Mouse (Mus musculus) neural tube, embryonic 14.5 days (tissue): ENCODE data around the gene D930007J09Rik. TPM values are rescaled to one million over a fixed set of nuclear protein-coding genes. Genes with fewer than 3 reads are reported as not detected.

Experiments
- ATAC-seq: fragments of 200-750 bp; cut with Nextera tagmentation; 2 replicates; pipeline ENCODE4 v1.8.0; 2017; ENCODE audit warnings: low read depth, mild to moderate bottlenecking, moderate TSS enrichment, moderate library complexity
- H3K27ac ChIP-seq: fragments of 300-500 bp; sonication (generic); 2 replicates; pipeline ENCODE4 v1.5.1; 2014; ENCODE audit warnings: low read depth, mild to moderate bottlenecking, control low read depth, low read length, moderate library complexity, mixed read lengths
- H3K27me3 ChIP-seq: fragments of 300-500 bp; sonication (generic); 2 replicates; pipeline ENCODE4 v1.6.1; 2014; ENCODE audit warnings: low read length; ENCODE audit not compliant: control insufficient read depth, insufficient read depth
- H3K36me3 ChIP-seq: fragments of 300-500 bp; sonication (generic); 2 replicates; pipeline ENCODE4 v1.6.1; 2014; ENCODE audit warnings: low read length, mixed read lengths; ENCODE audit not compliant: control insufficient read depth, insufficient read depth
- H3K4me1 ChIP-seq: fragments of 300-500 bp; sonication (generic); 2 replicates; pipeline ENCODE4 v1.6.1; 2014; ENCODE audit warnings: low read length; ENCODE audit not compliant: control insufficient read depth, insufficient read depth
- H3K4me2 ChIP-seq: fragments of 300-500 bp; sonication (generic); 2 replicates; pipeline ENCODE4 v1.6.1; 2014; ENCODE audit warnings: mild to moderate bottlenecking, low read depth, low read length, control low read depth
- H3K4me3 ChIP-seq: fragments of 300-500 bp; sonication (generic); 2 replicates; pipeline ENCODE4 v1.5.1; 2014; ENCODE audit warnings: low read depth, low read length, control low read depth, mixed read lengths
- H3K9ac ChIP-seq: fragments of 300-500 bp; sonication (generic); replicated peaks from 2 replicates; pipeline ENCODE4 v1.6.1; 2014; ENCODE audit warnings: low read depth, mild to moderate bottlenecking, control low read depth, low read length, mixed read lengths
- H3K9me3 ChIP-seq: fragments of 300-500 bp; sonication (generic); 2 replicates; pipeline ENCODE4 v1.6.1; 2016; ENCODE audit warnings: low read length; ENCODE audit not compliant: control insufficient read depth
- WGBS: fragments of 180-500 bp; shearing (Covaris S2); extraction: QIAGEN DNeasy Blood & Tissue Kit; methylation state at CpG from one replicate; pipeline ENCODE4 v1.1.7; 2014; 5-methylcytosine and 5-hydroxymethylcytosine counted together
- polyA plus RNA-seq: library from polyadenylated mRNA; unstranded; fragments of >200 nt; fragmentation: Nextera tagmentation; extraction: Ambion mirVana; gene quantifications from 2 replicates; pipeline ENCODE4 v1.2.1, GENCODE M21; 2014

D930007J09Rik gene
- polyA plus RNA-seq, 1 experiment from 2014 or later, result not detected

DNA sequence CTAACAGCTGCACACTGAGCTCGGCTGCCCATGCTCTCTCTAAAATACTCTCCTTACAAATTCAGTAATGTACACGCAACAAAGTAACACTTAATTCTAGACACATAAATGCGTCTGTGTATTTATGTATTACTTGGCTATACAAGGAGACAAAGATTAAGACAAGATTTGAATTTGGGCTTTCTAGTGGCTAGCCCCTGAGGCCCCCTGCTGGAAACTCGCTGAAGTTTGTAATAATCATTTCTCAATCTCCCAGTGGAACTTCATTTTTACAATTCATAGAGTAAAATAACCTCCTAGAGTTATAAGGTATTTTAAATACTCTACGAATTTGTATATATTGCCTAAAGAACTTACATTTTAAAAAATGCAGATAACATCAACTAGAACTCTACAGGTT, 19.6 kb downstream of the D930007J09Rik start:
- H3K27ac ChIP-seq, result no peak overlapping the region
- no peaks in the 10 kb centered on the region for H3K36me3 ChIP-seq
- no peak overlapping the region for H3K4me3 ChIP-seq
- H3K27me3 ChIP-seq, result no peaks in the 10 kb centered on the region
- no peak for ATAC-seq
- H3K9me3 ChIP-seq, result no peaks in the 10 kb centered on the region
- no peaks in the 10 kb centered on the region for H3K4me1 ChIP-seq
- no peak overlapping the region for H3K4me2 ChIP-seq
- WGBS, result 74% methylated on average over 5 of the region's 5 CpGs
- no peak overlapping the region for H3K9ac ChIP-seq

DNA sequence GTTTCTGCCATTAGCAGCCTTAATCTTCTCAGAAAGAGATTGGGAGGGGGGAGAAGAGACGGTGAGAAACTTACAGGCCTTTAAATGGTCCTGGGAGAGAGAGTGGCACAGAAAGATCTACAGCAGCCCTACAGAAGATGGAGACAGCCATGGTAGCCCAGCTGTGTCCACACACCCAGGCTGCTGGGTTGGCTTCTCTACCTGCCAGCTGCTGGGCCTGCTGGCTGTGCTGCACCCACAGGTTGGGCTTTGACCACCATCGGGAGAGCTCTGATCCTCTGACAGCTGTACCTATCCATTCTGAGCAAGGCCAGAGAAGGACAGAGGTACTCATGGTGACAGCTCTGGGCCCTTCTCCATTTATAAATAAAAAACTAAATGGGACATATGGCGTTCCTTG, 23.8 kb downstream of the D930007J09Rik start:
- no peak overlapping the region for H3K4me2 ChIP-seq
- no peaks in the 10 kb centered on the region for H3K4me1 ChIP-seq
- no peaks in the 10 kb centered on the region for H3K9me3 ChIP-seq
- H3K27ac ChIP-seq, result no peak overlapping the region
- no peak for ATAC-seq
- no peaks in the 10 kb centered on the region for H3K27me3 ChIP-seq
- H3K36me3 ChIP-seq, result no peaks in the 10 kb centered on the region
- no peak overlapping the region for H3K9ac ChIP-seq
- 58% methylated on average over 3 of the region's 3 CpGs for WGBS
- H3K4me3 ChIP-seq, result no peak overlapping the region

DNA sequence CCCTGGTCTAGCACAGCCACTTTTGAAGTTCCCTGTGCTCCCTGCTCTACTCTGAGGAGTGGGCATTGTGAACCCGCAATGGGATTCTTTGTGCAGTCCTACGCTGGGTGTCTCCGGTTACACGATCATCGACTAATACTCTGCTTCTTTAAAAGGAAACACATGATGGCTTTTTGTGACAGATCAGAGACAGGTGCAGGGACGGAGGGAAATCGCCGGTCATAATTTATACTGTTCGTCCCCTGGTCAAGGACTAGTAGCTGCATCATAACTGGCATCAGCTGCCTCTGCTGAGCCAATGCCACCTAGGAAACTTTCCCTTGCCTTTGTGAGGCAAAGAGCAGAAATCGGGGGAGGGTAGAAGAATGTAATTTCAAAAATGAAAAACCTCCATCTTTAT, 26.3 kb downstream of the D930007J09Rik start:
- Histone ChIP-seq H3K4me1 (no peaks in the 10 kb centered on the region), H3K9me3 (no peaks in the 10 kb centered on the region), H3K9ac (no peak overlapping the region), H3K4me2 (no peak overlapping the region), H3K27me3 (no peaks in the 10 kb centered on the region), H3K36me3 (no peaks in the 10 kb centered on the region), H3K4me3 (no peak overlapping the region), H3K27ac (no peak overlapping the region)
- WGBS, result 90% methylated on average over 10 of the region's 10 CpGs
- no peak for ATAC-seq

DNA sequence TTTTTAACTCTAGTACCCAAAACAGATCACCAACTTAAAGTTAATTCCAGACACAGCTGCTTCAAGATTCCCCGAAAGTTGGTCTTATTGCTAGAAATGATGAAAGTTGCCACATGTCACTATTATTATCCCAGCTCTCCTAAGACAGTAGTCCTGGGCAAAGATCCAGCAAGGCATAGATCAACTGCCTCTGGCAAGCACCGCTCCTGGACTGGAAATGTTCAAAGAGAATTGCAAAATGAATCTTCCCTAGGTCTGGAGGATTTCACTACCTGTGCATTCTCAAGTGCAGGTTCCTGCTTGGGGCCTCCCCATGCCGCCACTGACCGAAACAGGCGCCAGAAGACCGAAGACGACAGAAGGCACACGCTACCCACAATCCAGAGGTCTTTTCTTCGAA, 26.8 kb downstream of the D930007J09Rik start:
- no peaks in the 10 kb centered on the region for H3K9me3 ChIP-seq
- H3K4me3 ChIP-seq, result no peak overlapping the region
- no peak overlapping the region for H3K27ac ChIP-seq
- no peaks in the 10 kb centered on the region for H3K36me3 ChIP-seq
- H3K27me3 ChIP-seq, result no peaks in the 10 kb centered on the region
- H3K4me1 ChIP-seq, result no peaks in the 10 kb centered on the region
- H3K9ac ChIP-seq, result no peak overlapping the region
- no peak for ATAC-seq
- WGBS, result 92% methylated on average over 9 of the region's 9 CpGs
- H3K4me2 ChIP-seq, result no peak overlapping the region

DNA sequence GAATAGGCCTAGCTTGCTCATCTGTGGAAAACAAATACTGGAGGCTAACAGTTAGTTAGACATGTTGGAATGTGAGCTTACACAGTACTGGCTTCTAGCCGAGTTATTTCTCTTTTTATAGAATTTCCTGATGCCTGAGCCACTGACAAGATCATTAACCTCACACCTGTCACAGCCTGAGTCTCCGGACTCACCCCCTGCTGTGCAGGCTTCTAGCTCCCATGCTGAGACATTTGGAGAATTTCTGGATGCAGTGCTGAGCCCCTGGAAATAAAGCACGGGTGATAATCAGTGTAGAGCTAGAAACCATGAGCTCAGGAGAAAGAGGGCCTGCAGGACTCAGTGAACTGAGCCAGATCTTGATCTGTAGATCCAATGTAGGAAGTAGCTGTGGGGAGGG, 32.7 kb downstream of the D930007J09Rik start:
- 23% methylated on average over 3 of the region's 3 CpGs for WGBS
- Histone ChIP-seq H3K27ac (no peak overlapping the region), H3K4me3 (no peak overlapping the region), H3K9me3 (no peaks in the 10 kb centered on the region), H3K27me3 (no peaks in the 10 kb centered on the region), H3K9ac (no peak overlapping the region), H3K36me3 (no peaks in the 10 kb centered on the region), H3K4me2 (no peak overlapping the region), H3K4me1 (no peaks in the 10 kb centered on the region)
- no peak for ATAC-seq

DNA sequence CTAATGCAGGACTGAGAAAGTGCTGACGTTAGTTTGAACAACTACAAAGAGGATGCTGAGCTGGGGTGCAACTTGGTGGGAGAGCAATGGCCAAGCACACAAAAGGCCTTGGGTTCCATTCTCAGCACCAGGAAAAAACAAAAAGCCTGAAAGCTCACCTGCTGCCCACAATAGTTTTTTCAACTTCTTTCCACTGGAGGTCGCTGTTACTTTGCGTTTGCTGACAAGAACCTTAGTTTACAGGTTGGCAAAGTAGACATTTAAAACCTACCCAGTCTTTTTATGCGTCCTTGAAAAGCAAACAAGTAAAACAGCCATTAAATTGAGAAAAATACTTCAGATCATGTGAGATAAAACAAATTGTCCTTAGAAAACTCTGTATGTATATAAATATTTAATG, 34.5 kb downstream of the D930007J09Rik start:
- Histone ChIP-seq H3K9me3 (no peaks in the 10 kb centered on the region), H3K4me1 (no peaks in the 10 kb centered on the region), H3K9ac (no peak overlapping the region), H3K4me3 (no peak overlapping the region), H3K36me3 (no peaks in the 10 kb centered on the region), H3K27ac (no peak overlapping the region), H3K27me3 (no peaks in the 10 kb centered on the region), H3K4me2 (no peak overlapping the region)
- ATAC-seq, result no peak
- 13% methylated on average over 4 of the region's 4 CpGs for WGBS

DNA sequence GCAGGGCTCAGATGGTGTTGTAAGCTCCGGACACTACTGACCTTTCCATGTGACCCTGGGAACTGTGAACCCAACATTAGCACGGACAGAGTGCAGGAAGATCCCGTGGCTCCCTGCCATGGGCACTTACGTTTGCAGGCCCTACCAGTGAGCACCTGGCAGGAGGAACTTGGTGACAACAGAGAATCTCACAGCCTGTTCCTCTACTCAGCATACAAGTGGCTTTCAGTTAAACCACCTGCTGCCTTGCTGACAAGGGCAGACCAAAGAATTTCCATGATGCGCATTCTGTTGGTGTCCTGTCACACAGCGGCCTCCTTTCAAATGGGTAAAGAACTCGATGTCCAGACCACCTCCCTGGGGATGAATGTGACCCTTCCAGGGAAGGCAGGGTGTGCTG, 38.2 kb downstream of the D930007J09Rik start:
- no peak overlapping the region for H3K4me2 ChIP-seq
- no peak overlapping the region for H3K9ac ChIP-seq
- no peak overlapping the region for H3K4me3 ChIP-seq
- no peak for ATAC-seq
- no peaks in the 10 kb centered on the region for H3K4me1 ChIP-seq
- no peaks in the 10 kb centered on the region for H3K36me3 ChIP-seq
- no peaks in the 10 kb centered on the region for H3K27me3 ChIP-seq
- no peaks in the 10 kb centered on the region for H3K9me3 ChIP-seq
- H3K27ac ChIP-seq, result no peak overlapping the region
- WGBS, result 40% methylated on average over 7 of the region's 7 CpGs

DNA sequence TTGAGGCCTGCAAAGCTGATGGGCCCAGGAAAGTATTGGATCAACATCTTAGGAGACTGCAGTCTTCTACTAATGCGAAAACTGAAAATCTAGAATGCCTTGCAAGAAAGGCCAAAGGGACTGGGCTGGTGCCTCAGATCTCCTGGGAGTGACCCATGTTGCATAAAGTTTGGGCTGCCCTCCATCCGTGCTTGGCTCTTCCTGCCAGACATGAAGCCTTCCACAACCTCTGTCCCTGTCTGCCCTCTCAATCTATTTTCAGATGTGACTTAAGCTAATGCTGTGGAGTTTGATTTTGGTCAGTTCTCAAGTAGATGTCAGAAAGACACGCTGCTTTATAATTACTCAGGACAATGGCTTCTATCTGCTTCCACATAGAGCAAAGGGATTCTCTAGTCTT, 39.5 kb downstream of the D930007J09Rik start:
- Histone ChIP-seq H3K9ac (no peak overlapping the region), H3K27ac (no peak overlapping the region), H3K9me3 (no peaks in the 10 kb centered on the region), H3K4me2 (no peak overlapping the region), H3K4me1 (no peaks in the 10 kb centered on the region), H3K4me3 (no peak overlapping the region), H3K36me3 (no peaks in the 10 kb centered on the region), H3K27me3 (no peaks in the 10 kb centered on the region)
- WGBS, result 90% methylated on average over 3 of the region's 3 CpGs
- no peak for ATAC-seq

DNA sequence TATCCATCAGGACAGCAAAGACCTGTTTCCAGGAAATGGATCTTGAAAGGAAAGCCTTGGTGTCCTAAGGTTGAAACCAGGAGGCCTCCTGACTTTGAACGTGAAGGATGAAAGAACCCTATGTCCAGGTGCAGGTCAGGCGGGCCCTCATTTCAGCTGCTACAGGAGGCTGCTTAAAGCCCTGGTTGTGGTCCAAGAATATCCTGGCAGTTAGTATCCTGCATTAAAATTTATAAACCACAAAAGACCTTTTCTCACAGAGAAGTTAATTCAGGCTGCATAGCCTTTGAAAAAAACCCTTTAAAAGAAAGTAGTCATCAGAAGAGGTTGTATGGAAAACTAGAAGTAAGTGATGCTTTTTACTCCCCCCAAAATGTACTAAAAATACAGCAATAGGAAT, 41.9 kb downstream of the D930007J09Rik start:
- H3K4me1 ChIP-seq, result no peaks in the 10 kb centered on the region
- H3K27me3 ChIP-seq, result no peaks in the 10 kb centered on the region
- H3K36me3 ChIP-seq, result no peaks in the 10 kb centered on the region
- no peak for ATAC-seq
- no peaks in the 10 kb centered on the region for H3K9me3 ChIP-seq
- H3K9ac ChIP-seq, result no peak overlapping the region
- no peak overlapping the region for H3K4me3 ChIP-seq
- WGBS, result 85% methylated on average over 2 of the region's 2 CpGs
- H3K4me2 ChIP-seq, result no peak overlapping the region
- no peak overlapping the region for H3K27ac ChIP-seq

DNA sequence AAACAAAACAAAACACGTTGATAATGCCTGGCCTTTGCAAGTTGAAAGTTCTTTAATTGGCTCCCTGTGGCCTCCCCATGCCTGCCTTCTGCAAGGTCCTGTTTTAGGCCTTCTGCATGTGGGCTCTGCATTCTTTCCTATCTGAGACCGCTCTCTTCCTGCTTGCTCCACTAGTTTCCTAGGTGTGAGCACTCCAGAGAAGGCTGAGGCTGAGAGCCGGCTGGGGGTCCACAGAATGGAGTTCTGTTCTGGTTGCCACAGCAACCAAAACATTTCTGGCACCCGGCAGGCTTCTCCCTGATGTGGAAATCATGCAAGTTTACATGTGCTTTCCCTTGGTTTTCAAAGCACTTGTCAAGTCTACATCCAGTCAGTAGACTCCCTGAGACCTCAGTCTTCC, 43.6 kb downstream of the D930007J09Rik start:
- no peak overlapping the region for H3K27ac ChIP-seq
- no peaks in the 10 kb centered on the region for H3K36me3 ChIP-seq
- no peak overlapping the region for H3K9ac ChIP-seq
- H3K9me3 ChIP-seq, result no peaks in the 10 kb centered on the region
- no peak overlapping the region for H3K4me3 ChIP-seq
- H3K4me2 ChIP-seq, result no peak overlapping the region
- no peaks in the 10 kb centered on the region for H3K27me3 ChIP-seq
- WGBS, result 20% methylated on average over 4 of the region's 4 CpGs
- no peaks in the 10 kb centered on the region for H3K4me1 ChIP-seq
- no peak for ATAC-seq
